Mouse (Mus musculus) midbrain, embryonic 12.5 days (tissue): ENCODE results near the gene Cpsf4. TPM values are rescaled to one million over a fixed set of nuclear protein-coding genes. Genes with fewer than 3 reads are reported as not detected.
"Not testable (repeated sequence)": the region's sequence is repeated elsewhere in the genome, so short reads cannot be mapped to it uniquely, and the experiment has no call there.

Experiments used
- ATAC-seq: fragments of 200-750 bp; cut with Nextera tagmentation; 2 replicates; pipeline ENCODE4 v1.8.0; 2017; ENCODE audit warnings: low read depth, moderate TSS enrichment, moderate library complexity; ENCODE audit not compliant: low FRiP score
- H3K27ac ChIP-seq: fragments of 300-500 bp; sonication (generic); replicated peaks from 2 replicates; pipeline ENCODE4 v1.5.1; 2016; ENCODE audit warnings: mild to moderate bottlenecking
- H3K27me3 ChIP-seq: fragments of 300-500 bp; sonication (generic); 2 replicates; pipeline ENCODE4 v1.6.1; 2016; ENCODE audit warnings: mild to moderate bottlenecking
- H3K36me3 ChIP-seq: fragments of 300-500 bp; sonication (generic); 2 replicates; pipeline ENCODE4 v1.6.1; 2016
- H3K4me1 ChIP-seq: fragments of 300-500 bp; sonication (generic); 2 replicates; pipeline ENCODE4 v1.6.1; 2016
- H3K4me2 ChIP-seq: fragments of 300-500 bp; sonication (generic); replicated peaks from 2 replicates; pipeline ENCODE4 v1.6.1; 2016; ENCODE audit warnings: mild to moderate bottlenecking, moderate library complexity
- H3K4me3 ChIP-seq: fragments of 300-500 bp; sonication (generic); 2 replicates; pipeline ENCODE4 v1.5.1; 2016; ENCODE audit warnings: mild to moderate bottlenecking
- H3K9ac ChIP-seq: fragments of 300-500 bp; sonication (generic); replicated peaks from 2 replicates; pipeline ENCODE4 v1.6.1; 2016; ENCODE audit warnings: mild to moderate bottlenecking, moderate library complexity
- H3K9me3 ChIP-seq: fragments of 300-500 bp; sonication (generic); 2 replicates; pipeline ENCODE4 v1.6.1; 2016; ENCODE audit warnings: mild to moderate bottlenecking
- WGBS: fragments of 180-500 bp; shearing (Covaris S2); methylation state at CpG from one replicate; pipeline ENCODE4 v1.1.7; 2016; 5-methylcytosine and 5-hydroxymethylcytosine counted together
- polyA plus RNA-seq: library from polyadenylated mRNA; unstranded; fragments of >200 nt; fragmentation: Nextera tagmentation; extraction: Ambion mirVana; gene quantifications from 2 replicates; pipeline ENCODE4 v1.2.1, GENCODE M21; 2016

The Cpsf4 gene
- polyA plus RNA-seq, 1 experiment from 2014 or later, result 65.1 TPM

DNA sequence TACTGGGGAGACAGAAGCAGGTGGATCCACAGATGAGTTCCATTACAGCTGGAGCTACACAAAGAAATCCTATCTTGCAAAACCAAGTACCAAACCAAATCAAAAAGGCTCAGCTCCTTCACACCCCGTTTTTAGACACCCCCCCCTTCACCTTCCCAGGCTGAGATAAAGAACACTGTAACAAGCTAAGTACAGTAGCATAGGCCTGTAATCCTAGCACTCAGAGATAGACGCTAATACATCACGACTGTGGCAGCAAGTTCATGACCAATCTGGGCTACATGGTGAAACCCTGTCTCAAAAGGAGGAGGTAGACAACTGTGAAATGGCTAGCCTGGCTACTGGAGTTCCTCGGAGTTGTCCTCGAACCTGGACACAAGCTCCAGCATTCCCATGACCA is 23.4 kb downstream of the Cpsf4 start:
- H3K4me2 ChIP-seq, result peak overlapping the region; percentile 89
- 53% methylated on average over 5 of the region's 5 CpGs for WGBS
- peaks cover 41% of the 10 kb centered on the region for H3K36me3 ChIP-seq
- no peak overlapping the region for H3K27ac ChIP-seq
- H3K27me3 ChIP-seq, result no peaks in the 10 kb centered on the region
- H3K9ac ChIP-seq, result peak overlapping the region; percentile 96
- H3K4me1 ChIP-seq, result peaks cover 20% of the 10 kb centered on the region
- no peaks in the 10 kb centered on the region for H3K9me3 ChIP-seq
- ATAC-seq, result no peak
- H3K4me3 ChIP-seq, result peak overlapping the region; percentile 91

DNA sequence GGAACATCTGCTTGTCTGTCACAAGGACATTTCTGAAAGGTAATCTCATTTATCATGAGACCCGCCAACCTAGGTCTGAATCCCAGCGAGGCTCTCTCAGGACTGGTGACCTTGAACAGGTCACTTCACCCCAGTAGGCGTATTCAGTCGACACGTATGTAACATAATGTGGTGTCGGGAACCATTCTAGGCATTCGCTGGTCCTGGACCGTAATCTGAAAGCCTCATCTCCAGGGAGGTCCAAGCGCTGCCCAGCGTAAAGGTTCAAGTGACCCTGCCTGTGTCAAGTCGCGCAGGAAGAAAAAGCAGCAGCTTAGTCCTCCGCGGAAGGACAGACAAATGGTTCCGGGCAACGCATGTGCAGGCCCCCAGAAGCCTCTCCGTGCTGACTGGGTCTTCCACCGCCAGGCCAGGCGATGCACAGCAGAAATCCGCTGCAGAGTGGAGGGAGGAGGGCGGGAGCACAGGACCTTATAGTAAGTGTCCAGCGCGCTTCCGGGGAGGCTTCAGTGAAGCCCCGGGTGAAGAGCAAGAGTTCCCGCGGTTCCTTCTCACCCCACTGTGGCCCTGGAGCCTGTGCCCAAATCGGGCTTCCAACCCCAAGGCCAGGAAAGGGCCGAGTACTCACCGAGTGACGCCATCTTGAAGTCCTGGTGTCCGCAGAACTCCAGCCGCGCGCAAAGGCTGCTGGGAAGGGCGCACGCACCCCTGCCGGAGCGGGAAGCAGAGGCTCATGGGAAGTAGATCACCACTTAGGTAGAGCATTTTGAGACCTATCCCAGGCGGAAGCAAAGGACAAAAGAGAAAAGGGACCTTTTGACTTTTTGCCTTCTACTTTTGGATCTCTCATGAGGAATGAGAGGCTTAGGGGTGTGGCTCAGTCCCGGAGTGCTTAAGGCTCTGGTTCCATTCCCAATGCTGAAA is 24.1 kb downstream of the Cpsf4 start:
- H3K36me3 ChIP-seq, result peaks cover 41% of the 10 kb centered on the region
- ATAC-seq, result peak; percentile 93

GRCm38 (mm10) chr5:145191962-145192361 is 24.9 kb downstream of the Cpsf4 start, which contains the start of gene Atp5j2:
Gene Atp5j2 (minus strand): TSS chr5:145192062.
- peak within 1 kb of the TSS; percentile 86 for H3K27ac ChIP-seq
- H3K36me3 ChIP-seq, result peaks cover 38% of the 10 kb centered on the region
- peak within 1 kb of the TSS; percentile 96 for H3K9ac ChIP-seq
- no peaks in the 10 kb centered on the region for H3K9me3 ChIP-seq
- H3K4me3 ChIP-seq, result peak within 1 kb of the TSS; percentile 91
- ATAC-seq, result no peak
- no peaks in the 10 kb centered on the region for H3K27me3 ChIP-seq
- whole genome bisulfite sequencing, result 75% methylated on average over 2 of the region's 2 CpGs
- peaks cover 20% of the 10 kb centered on the region for H3K4me1 ChIP-seq
- peak within 1 kb of the TSS; percentile 89 for H3K4me2 ChIP-seq

More for the DNA sequence above, 24.1 kb downstream of the Cpsf4 start:
- H3K4me2 ChIP-seq, result peak overlapping the region; percentile 89
- whole genome bisulfite sequencing, result under 1% methylated on average over 41 of the region's 41 CpGs
- H3K9ac ChIP-seq, result peak overlapping the region; percentile 96
- H3K27ac ChIP-seq, result peak overlapping the region; percentile 86
- peak overlapping the region; percentile 91 for H3K4me3 ChIP-seq
- H3K27me3 ChIP-seq, result no peaks in the 10 kb centered on the region
- no peaks in the 10 kb centered on the region for H3K9me3 ChIP-seq
- peaks cover 20% of the 10 kb centered on the region for H3K4me1 ChIP-seq

- Histone ChIP-seq H3K27ac (no peak overlapping the region), H3K4me1 (peaks cover 18% of the 10 kb centered on the region), H3K4me3 (no peak overlapping the region), H3K27me3 (no peaks in the 10 kb centered on the region), H3K36me3 (peaks cover 21% of the 10 kb centered on the region), H3K9ac (no peak overlapping the region), H3K9me3 (no peaks in the 10 kb centered on the region), H3K4me2 (peak overlapping the region; percentile 99)
- ATAC-seq, result no peak
- 79% methylated on average over 7 of the region's 7 CpGs for WGBS
These were observed 33.4 kb downstream of the Cpsf4 start for GRCm38 (mm10) chr5:145200387-145200786.

DNA sequence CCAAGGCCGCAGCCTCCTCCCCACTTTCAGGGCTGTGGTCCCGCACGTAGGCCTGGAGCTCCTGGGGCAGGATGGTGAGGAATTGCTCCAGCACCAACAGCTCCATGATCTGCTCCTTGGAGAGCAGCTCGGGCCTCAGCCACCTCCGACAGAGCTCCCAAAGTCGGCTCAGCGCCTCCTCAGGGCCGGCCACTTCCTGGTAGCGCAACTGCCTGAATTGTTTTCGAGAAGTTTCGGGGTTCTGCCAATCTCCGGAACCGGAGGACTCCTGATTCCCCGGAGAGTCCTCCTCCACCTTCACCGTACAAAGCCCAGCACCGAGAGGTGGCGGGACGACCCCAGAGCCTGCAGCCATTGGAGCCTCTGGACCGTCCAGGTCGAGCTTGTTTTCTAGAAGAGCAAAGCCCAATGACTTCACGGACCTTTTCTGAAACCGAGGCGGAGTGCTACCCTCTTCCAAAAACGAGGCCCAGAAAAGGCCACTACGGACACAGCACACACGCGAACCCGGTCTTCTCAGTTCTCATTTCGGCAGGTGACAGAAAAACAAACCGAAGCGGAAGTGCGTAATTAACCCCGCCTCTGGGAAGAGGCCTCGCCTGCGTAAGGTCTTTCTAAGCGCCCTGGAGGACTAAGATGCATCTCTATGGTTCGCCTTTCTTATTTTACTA is 34.4 kb downstream of the Cpsf4 start, which contains the start of gene Zkscan14:
Gene Zkscan14, minus strand, starts transcription at position 548 of the 671 bp plus-strand sequence.
- no peaks in the 10 kb centered on the region for H3K27me3 ChIP-seq
- H3K27ac ChIP-seq, result peak within 1 kb of the TSS; percentile 49
- peak within 1 kb of the TSS; percentile 83 for H3K9ac ChIP-seq
- peak within 1 kb of the TSS; percentile 99 for H3K4me2 ChIP-seq
- WGBS, result 1% methylated on average over 37 of the region's 37 CpGs
- peak; percentile 29 for ATAC-seq
- no peaks in the 10 kb centered on the region for H3K9me3 ChIP-seq
- peak within 1 kb of the TSS; percentile 82 for H3K4me3 ChIP-seq
- H3K4me1 ChIP-seq, result peaks cover 23% of the 10 kb centered on the region
- peaks cover 10% of the 10 kb centered on the region; the same call in 1 of the 2 replicates for H3K36me3 ChIP-seq

GRCm38 (mm10) chr5:145202446-145202845 is 35.4 kb downstream of the Cpsf4 start:
- no peak overlapping the region for H3K4me3 ChIP-seq
- H3K4me2 ChIP-seq, result no peak overlapping the region
- no peak for ATAC-seq
- H3K9ac ChIP-seq, result no peak overlapping the region
- no peaks in the 10 kb centered on the region for H3K9me3 ChIP-seq
- H3K27me3 ChIP-seq, result no peaks in the 10 kb centered on the region
- no peak overlapping the region for H3K27ac ChIP-seq
- 51% methylated on average over 3 of the region's 3 CpGs for WGBS
- H3K4me1 ChIP-seq, result peaks cover 23% of the 10 kb centered on the region
- H3K36me3 ChIP-seq, result peaks cover 8% of the 10 kb centered on the region; the same call in 1 of the 2 replicates

- under 1% methylated on average over 21 of the region's 22 CpGs for WGBS
- H3K9ac ChIP-seq, result peak within 1 kb of the TSS; percentile 55
- H3K27ac ChIP-seq, result peak within 1 kb of the TSS; percentile 83
- peak within 1 kb of the TSS; percentile 59 for H3K4me2 ChIP-seq
- peak within 1 kb of the TSS; percentile 62 for H3K4me3 ChIP-seq
- H3K27me3 ChIP-seq, result no peaks in the 10 kb centered on the region
- peaks cover 23% of the 10 kb centered on the region for H3K4me1 ChIP-seq
- no peaks in the 10 kb centered on the region for H3K9me3 ChIP-seq
- peaks cover 9% of the 10 kb centered on the region for H3K36me3 ChIP-seq
- peak; percentile 97 for ATAC-seq
These were observed 37.1 kb downstream of the Cpsf4 start, which contains the start of gene Zkscan5 for GRCm38 (mm10) chr5:145203936-145204691. Gene Zkscan5 (plus strand): TSS chr5:145204562.

DNA sequence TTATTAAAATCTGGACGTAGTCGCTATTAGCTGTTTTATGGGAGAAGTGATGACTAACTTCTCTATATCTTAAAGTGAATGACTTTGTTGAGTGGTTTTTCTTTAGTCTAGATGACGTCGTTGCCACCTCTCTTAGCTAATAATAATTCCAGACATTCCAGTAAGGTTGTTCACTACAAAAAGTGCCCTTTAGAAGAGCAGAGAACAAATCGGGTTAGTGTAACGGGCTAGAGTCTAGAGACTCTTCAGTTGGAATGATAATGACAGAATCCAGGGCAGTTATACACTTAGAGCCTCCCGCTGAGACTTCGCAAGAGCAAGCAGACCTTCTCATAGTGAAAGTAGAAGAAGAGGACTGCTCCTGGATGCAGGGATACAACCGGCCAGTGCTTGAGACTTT is 38.0 kb downstream of the Cpsf4 start:
- H3K9me3 ChIP-seq, result no peaks in the 10 kb centered on the region
- H3K27ac ChIP-seq, result no peak overlapping the region
- peaks cover 23% of the 10 kb centered on the region for H3K4me1 ChIP-seq
- H3K4me3 ChIP-seq, result peak overlapping the region; percentile 62
- peaks cover 18% of the 10 kb centered on the region for H3K36me3 ChIP-seq
- no peak for ATAC-seq
- peak overlapping the region; percentile 59 for H3K4me2 ChIP-seq
- WGBS, result 28% methylated on average over 9 of the region's 9 CpGs
- no peaks in the 10 kb centered on the region for H3K27me3 ChIP-seq
- peak overlapping the region; percentile 51; the same call in 1 of the 2 replicates for H3K9ac ChIP-seq

- Histone ChIP-seq H3K36me3 (peaks cover 41% of the 10 kb centered on the region), H3K27ac (no peak overlapping the region), H3K4me3 (no peak overlapping the region), H3K9ac (no peak overlapping the region), H3K4me2 (no peak overlapping the region), H3K27me3 (no peaks in the 10 kb centered on the region), H3K9me3 (no peaks in the 10 kb centered on the region), H3K4me1 (peaks cover 11% of the 10 kb centered on the region)
- WGBS, result 96% methylated on average over 6 of the region's 6 CpGs
- ATAC-seq, result no peak
These were observed 40.4 kb downstream of the Cpsf4 start for GRCm38 (mm10) chr5:145207385-145207784.

- H3K27me3 ChIP-seq, result no peaks in the 10 kb centered on the region
- no peak overlapping the region for H3K4me3 ChIP-seq
- ATAC-seq, result no peak
- no peaks in the 10 kb centered on the region for H3K9me3 ChIP-seq
- H3K4me2 ChIP-seq, result no peak overlapping the region
- H3K27ac ChIP-seq, result no peak overlapping the region
- peaks cover 47% of the 10 kb centered on the region for H3K36me3 ChIP-seq
- peaks cover 11% of the 10 kb centered on the region for H3K4me1 ChIP-seq
- no peak overlapping the region for H3K9ac ChIP-seq
- WGBS, result 89% methylated on average over 6 of the region's 6 CpGs
These were observed 40.9 kb downstream of the Cpsf4 start for GRCm38 (mm10) chr5:145207954-145208353.

DNA sequence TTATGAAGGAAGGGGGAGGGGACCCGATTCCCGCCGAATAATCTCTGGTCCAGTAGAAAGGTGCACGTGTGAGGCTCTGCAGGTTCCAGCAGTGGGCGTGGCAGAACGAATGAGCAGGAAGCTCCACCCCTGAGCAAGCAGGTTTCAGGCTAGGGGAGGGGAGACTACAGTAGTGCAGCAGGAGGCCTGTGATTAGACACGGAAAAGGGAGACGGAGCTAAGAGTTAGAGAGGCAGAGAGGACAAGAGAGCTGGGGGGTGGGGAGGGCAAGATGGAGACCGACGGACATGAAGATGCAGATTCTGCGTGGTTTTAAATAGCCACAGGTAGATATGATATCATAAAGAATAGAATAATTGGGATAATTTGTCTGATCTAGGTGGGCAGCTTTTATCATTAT is 41.4 kb downstream of the Cpsf4 start:
- not testable (repeated sequence) for ATAC-seq, H3K27me3 ChIP-seq, H3K27ac ChIP-seq, H3K4me2 ChIP-seq, H3K9ac ChIP-seq, H3K4me3 ChIP-seq, H3K9me3 ChIP-seq
- Histone ChIP-seq H3K36me3 (peaks cover 48% of the 10 kb centered on the region), H3K4me1 (peaks cover 11% of the 10 kb centered on the region)
- WGBS, result 48% methylated on average over 11 of the region's 11 CpGs
